Mouse (Mus musculus) heart, postnatal 0 days (tissue): ENCODE measurements around the gene Hist1h4m.

Experiments used
- CTCF ChIP-seq: IDR thresholded peaks from 2 replicates; pipeline ENCODE4 v1.5.1; 2016; ENCODE audit warnings: antibody characterized with exemption, control low read depth, low read depth
- EP300 ChIP-seq: IDR thresholded peaks from 2 replicates; pipeline ENCODE4 v1.6.1; 2016; ENCODE audit warnings: antibody characterized with exemption, low read depth

DNA sequence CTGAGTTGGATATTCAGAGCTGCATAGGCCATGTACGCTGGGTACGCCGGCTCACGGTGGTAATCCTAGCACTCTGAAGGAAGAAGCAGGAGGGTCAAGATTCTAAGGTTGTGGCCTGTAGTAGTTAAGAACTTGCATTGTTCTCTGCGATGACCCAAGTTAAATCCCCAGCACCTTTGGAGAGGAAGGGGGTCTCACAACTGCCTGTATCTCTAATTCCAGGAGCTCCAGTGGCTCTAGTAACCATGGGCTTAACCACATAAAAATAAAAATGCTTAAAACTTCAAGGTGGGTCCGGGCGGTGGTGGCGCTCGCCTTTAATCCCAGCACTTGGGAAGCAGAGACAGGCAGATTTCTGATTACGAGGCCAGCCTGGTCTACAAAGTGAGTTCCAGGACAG lies 18.8 kb downstream of the Hist1h4m start:
- TF ChIP-seq CTCF (no peak), EP300 (no peak)
